Mouse (Mus musculus) midbrain, embryonic 14.5 days (tissue): Measurements from ENCODE around the gene Slc25a38. TPM values are rescaled to one million over a fixed set of nuclear protein-coding genes. Genes with fewer than 3 reads are reported as not detected.
"Not testable (repeated sequence)": the region's sequence is repeated elsewhere in the genome, so short reads cannot be mapped to it uniquely, and the experiment has no call there.

Experiments
- ATAC-seq: fragments of 200-750 bp; cut with Nextera tagmentation; 2 replicates; pipeline ENCODE4 v1.8.0; 2017; ENCODE audit warnings: moderate number of reproducible peaks, moderate library complexity; ENCODE audit not compliant: low FRiP score, low TSS enrichment
- DNase-seq: peaks from one replicate; pipeline ENCODE4 v3.0.0-alpha.2; 2015
- H3K27ac ChIP-seq: fragments of 300-500 bp; sonication (generic); replicated peaks from 2 replicates; pipeline ENCODE4 v1.5.1; 2014; ENCODE audit warnings: mild to moderate bottlenecking, low read depth, low read length, moderate library complexity
- H3K27me3 ChIP-seq: fragments of 300-500 bp; sonication (generic); 2 replicates; pipeline ENCODE4 v1.6.1; 2014; ENCODE audit warnings: low read length, control low read depth, mixed read lengths; ENCODE audit not compliant: control insufficient read depth, insufficient read depth
- H3K36me3 ChIP-seq: fragments of 300-500 bp; sonication (generic); 2 replicates; pipeline ENCODE4 v1.6.1; 2014; ENCODE audit warnings: low read length, control low read depth; ENCODE audit not compliant: control insufficient read depth, insufficient read depth
- H3K4me1 ChIP-seq: fragments of 300-500 bp; sonication (generic); 2 replicates; pipeline ENCODE4 v1.6.1; 2014; ENCODE audit warnings: mild to moderate bottlenecking, antibody characterized with exemption, low read length, control low read depth; ENCODE audit not compliant: control insufficient read depth, insufficient read depth
- H3K4me2 ChIP-seq: fragments of 300-500 bp; sonication (generic); 2 replicates; pipeline ENCODE4 v1.6.1; 2014; ENCODE audit warnings: mild to moderate bottlenecking, low read length, moderate library complexity
- H3K4me3 ChIP-seq: fragments of 300-500 bp; sonication (generic); replicated peaks from 2 replicates; pipeline ENCODE4 v1.5.1; 2014; ENCODE audit warnings: low read depth, low read length
- H3K9ac ChIP-seq: fragments of 300-500 bp; sonication (generic); replicated peaks from 2 replicates; pipeline ENCODE4 v1.6.1; 2014; ENCODE audit warnings: mild to moderate bottlenecking, low read length, moderate library complexity
- H3K9me3 ChIP-seq: fragments of 300-500 bp; sonication (generic); 2 replicates; pipeline ENCODE4 v1.6.1; 2016; ENCODE audit warnings: low read length, control low read depth, mixed read lengths; ENCODE audit not compliant: control insufficient read depth
- WGBS: fragments of 180-500 bp; shearing (Covaris S2); extraction: QIAGEN DNeasy Blood & Tissue Kit; methylation state at CpG from one replicate; pipeline ENCODE4 v1.1.7; 2014; 5-methylcytosine and 5-hydroxymethylcytosine counted together
- polyA plus RNA-seq: library from polyadenylated mRNA; unstranded; fragments of >200 nt; fragmentation: Nextera tagmentation; extraction: Ambion mirVana; gene quantifications from 2 replicates; pipeline ENCODE4 v1.2.1, GENCODE M21; 2014

The Slc25a38 gene
- polyA plus RNA-seq, 1 experiment from 2014 or later = 36.8 TPM

DNA sequence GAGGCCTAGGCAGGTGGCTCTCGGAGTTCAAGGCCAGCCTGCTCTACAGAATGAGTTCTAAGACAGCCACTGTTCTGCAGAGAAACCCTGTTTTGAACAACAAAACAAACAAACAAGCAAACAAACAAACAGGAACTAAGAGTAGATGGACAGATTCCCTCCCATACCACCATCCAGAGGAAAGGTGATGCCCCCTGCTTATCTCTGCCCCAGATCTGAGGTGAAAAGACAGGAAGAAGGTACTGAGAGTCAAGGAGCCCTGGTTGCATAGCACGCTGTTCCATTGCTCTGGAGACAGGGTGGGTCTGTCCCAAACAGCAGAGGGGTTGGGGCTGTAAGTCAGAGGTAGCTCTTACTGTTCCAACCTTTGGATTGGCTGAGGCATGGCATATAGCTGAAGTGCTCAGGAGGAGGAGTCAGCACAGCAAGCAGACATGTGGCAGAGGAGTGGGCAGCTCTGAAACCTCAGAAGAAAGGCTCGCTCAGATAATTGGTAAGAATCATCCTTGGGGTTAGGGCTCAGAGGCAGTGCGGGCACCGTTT is 18.4 kb upstream of the Slc25a38 start, which contains the start of gene Ccr8:
Ccr8 (plus strand) TSS at position 419 of the 543 bp plus-strand sequence.
- no peak within 1 kb of the TSS for H3K27ac ChIP-seq
- no peaks in the 10 kb centered on the region for H3K4me1 ChIP-seq
- no peaks in the 10 kb centered on the region for H3K27me3 ChIP-seq
- H3K4me3 ChIP-seq = no peak within 1 kb of the TSS
- H3K36me3 ChIP-seq = no peaks in the 10 kb centered on the region
- no peak within 1 kb of the TSS for H3K4me2 ChIP-seq
- no peaks in the 10 kb centered on the region for H3K9me3 ChIP-seq
- 81% methylated on average over 5 of the region's 5 CpGs for WGBS
- no peak within 1 kb of the TSS for H3K9ac ChIP-seq
- DNase-seq (no peak), ATAC-seq (no peak)

DNA sequence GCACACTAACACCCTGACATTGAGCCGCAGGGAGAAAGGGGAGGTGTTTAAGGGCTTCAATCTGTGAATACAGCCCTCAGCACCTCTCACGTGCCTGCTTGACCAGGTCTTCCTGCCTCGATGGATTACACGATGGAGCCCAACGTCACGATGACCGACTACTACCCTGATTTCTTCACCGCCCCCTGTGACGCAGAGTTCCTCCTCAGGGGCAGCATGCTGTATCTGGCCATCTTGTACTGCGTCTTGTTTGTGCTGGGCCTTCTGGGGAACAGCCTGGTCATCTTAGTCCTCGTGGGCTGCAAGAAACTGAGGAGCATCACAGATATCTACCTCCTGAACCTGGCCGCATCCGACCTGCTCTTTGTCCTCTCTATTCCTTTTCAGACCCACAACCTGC is 16.5 kb upstream of the Slc25a38 start:
- no peaks in the 10 kb centered on the region for H3K36me3 ChIP-seq
- H3K4me1 ChIP-seq = no peaks in the 10 kb centered on the region
- H3K4me3 ChIP-seq = no peak overlapping the region
- 89% methylated on average over 13 of the region's 13 CpGs for WGBS
- H3K4me2 ChIP-seq = no peak overlapping the region
- no peak overlapping the region for H3K9ac ChIP-seq
- no peak for DNase-seq
- ATAC-seq = no peak
- H3K9me3 ChIP-seq = no peaks in the 10 kb centered on the region
- H3K27me3 ChIP-seq = no peaks in the 10 kb centered on the region
- H3K27ac ChIP-seq = no peak overlapping the region

DNA sequence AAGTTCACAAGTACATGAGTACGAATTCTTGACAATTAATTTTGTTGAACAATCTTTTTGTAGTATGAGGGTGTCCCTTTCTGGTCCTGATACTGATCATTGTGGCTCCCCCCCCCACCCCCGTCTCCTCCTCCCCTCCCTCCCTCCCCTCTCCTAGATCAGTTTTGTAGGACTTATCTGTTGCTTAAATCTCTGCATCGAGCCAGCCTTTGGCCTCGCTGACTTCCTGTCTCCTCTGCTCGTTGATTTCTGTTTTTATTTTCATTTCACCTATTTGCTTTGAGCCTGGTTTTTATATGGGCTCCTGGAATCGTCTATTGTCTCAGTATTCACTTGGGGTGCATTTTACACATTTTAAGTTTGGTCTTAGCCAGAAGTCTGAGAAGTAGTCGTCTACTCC is 14.3 kb upstream of the Slc25a38 start:
- no peak overlapping the region for H3K4me3 ChIP-seq
- ATAC-seq (no peak), DNase-seq (no peak)
- H3K9ac ChIP-seq = no peak overlapping the region
- no peaks in the 10 kb centered on the region for H3K4me1 ChIP-seq
- H3K27ac ChIP-seq = no peak overlapping the region
- H3K27me3 ChIP-seq = no peaks in the 10 kb centered on the region
- 82% methylated on average over 7 of the region's 7 CpGs for WGBS
- H3K9me3 ChIP-seq = no peaks in the 10 kb centered on the region
- H3K36me3 ChIP-seq = no peaks in the 10 kb centered on the region
- H3K4me2 ChIP-seq = no peak overlapping the region

DNA sequence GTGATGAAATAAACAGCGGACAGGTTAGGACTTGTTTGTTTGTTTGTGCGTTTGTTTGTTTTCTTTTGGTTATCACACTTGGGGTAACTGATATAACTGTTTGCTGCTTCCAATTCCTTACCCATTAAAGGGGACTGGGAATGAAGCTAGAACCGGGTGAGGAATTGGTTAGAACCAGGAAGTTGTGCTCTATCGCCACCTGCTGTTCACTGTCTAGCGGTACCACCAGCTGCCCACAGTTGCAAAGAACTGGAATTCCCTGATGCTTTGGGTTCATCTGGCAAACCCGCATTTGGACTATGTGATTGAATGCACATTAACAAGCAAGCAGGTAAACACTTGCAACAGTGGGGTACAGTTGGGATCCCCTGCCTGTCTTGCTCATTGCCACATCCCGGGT is 11.5 kb upstream of the Slc25a38 start:
- H3K36me3 ChIP-seq = no peaks in the 10 kb centered on the region
- no peak overlapping the region for H3K4me3 ChIP-seq
- 21% methylated on average over 7 of the region's 7 CpGs for WGBS
- no peak overlapping the region for H3K4me2 ChIP-seq
- H3K9ac ChIP-seq = no peak overlapping the region
- ATAC-seq (no peak), DNase-seq (peak; percentile 87)
- H3K27ac ChIP-seq = no peak overlapping the region
- H3K4me1 ChIP-seq = no peaks in the 10 kb centered on the region
- H3K27me3 ChIP-seq = no peaks in the 10 kb centered on the region
- no peaks in the 10 kb centered on the region; the same call in 1 of the 2 replicates for H3K9me3 ChIP-seq

DNA sequence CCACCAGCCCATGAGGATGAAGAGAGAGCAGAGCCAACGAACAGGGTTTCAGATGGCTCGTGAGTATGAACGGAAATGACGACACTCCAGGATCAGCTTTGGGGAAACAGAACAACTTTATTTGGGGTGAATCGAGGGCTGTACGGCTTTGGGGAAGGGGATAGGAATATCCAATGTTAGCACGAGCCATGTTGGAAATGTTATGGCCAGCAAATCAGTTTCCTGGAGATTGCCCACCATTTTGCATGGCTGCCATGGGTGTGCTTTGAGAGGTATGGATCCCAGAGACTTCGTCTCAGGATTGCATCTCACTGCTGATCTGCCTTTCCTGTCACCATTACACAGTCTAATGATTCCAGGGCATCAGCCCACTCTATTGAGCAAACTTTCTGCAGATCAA is 10.9 kb upstream of the Slc25a38 start:
- Histone ChIP-seq H3K9me3 (no peaks in the 10 kb centered on the region; the same call in 1 of the 2 replicates), H3K36me3 (no peaks in the 10 kb centered on the region), H3K27ac (no peak overlapping the region), H3K27me3 (no peaks in the 10 kb centered on the region), H3K4me2 (no peak overlapping the region), H3K4me1 (no peaks in the 10 kb centered on the region), H3K4me3 (no peak overlapping the region), H3K9ac (no peak overlapping the region)
- no peak for ATAC-seq
- DNase-seq = no peak
- WGBS = 84% methylated on average over 8 of the region's 8 CpGs

DNA sequence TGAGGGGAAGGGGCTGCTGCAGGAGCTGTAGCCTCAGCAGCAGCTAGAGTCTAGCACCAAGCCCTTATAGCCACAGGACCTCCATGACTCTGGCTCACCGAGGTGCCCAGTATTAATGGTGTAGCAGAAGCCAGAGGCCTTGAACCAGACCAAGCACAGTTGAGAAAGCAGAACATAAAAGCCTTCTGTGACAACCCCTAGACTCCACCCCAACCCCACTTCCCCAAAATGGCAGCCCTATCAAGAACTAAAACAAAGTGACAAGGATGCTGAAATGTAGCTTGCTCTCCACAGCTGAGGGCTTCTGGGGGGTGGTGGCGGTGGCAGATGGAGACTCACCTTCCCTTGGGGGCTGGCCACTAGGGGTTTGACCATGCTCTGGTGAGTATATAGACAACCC is 9.0 kb upstream of the Slc25a38 start:
- no peak overlapping the region for H3K9ac ChIP-seq
- H3K36me3 ChIP-seq = no peaks in the 10 kb centered on the region
- H3K27ac ChIP-seq = no peak overlapping the region
- H3K9me3 ChIP-seq = no peaks in the 10 kb centered on the region; the same call in 1 of the 2 replicates
- DNase-seq = no peak
- H3K4me2 ChIP-seq = no peak overlapping the region
- 89% methylated on average over 2 of the region's 2 CpGs for WGBS
- H3K4me1 ChIP-seq = no peaks in the 10 kb centered on the region
- no peak for ATAC-seq
- H3K4me3 ChIP-seq = no peak overlapping the region
- H3K27me3 ChIP-seq = no peaks in the 10 kb centered on the region

DNA sequence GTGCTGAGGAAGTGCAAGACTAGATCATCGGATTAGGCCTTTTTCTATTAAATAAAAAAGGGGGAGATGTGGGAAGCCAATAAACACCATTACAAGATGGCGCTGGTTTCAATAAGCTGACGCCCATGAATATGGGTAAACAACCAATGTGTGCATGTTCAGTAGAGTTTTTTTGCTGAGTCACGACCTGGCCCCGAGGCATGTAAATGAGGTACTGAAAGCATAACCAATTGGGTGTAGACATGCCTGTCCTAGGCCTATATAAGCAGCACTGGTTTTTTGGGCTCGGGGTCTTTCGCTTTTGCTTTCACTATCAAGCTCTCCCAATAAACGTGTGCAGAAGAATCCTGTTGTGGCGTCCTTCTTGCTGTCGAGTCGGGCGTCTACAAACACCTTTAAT is 1.2 kb upstream of the Slc25a38 start:
- 95% methylated on average over 12 of the region's 12 CpGs for WGBS
- H3K9ac ChIP-seq, ATAC-seq, H3K27me3 ChIP-seq, H3K9me3 ChIP-seq, H3K27ac ChIP-seq, DNase-seq, H3K36me3 ChIP-seq, H3K4me3 ChIP-seq, H3K4me1 ChIP-seq, H3K4me2 ChIP-seq: not testable (repeated sequence)

DNA sequence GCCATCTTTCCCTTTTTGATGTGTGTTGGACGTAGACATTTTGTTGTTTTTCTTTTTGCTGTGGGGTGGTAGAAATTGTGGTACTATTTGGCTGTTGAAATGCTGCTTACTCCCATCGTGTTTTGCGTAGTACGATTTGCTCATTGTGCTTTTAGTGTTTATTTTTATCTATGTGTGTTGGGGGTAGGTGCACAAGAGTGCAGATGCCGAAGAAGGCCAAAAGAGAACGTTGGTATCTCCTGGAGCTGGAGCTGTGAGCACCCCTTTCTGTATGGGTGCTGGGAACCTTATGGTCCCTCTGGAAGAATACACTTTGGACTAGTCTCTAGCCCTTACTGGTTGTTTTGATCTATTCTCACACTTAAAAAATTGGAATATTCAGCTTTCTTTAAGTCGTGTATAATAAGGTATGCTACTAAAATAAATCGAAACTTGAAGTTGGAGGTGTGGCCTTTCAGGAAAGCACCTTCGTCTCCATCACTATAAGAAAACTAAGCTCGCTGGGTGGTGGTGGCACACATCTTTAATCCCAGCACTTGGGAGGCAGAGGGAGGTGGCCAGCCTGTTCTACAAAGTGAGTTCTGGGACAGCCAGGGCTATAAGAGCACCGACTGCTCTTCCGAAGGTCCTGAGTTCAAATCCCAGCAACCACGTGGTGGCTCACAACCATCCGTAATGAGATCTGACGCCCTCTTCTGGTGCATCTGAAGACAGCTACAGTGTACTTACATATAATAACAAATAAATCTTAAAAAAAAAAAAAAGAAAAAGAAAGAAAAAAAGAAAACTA is 1.2 kb downstream of the Slc25a38 start:
- H3K9ac ChIP-seq = 0 out of 2 replicates have a peak overlapping the region, but pooled peaks have one; percentile 31
- H3K27ac ChIP-seq = peak overlapping the region; percentile 94
- H3K9me3 ChIP-seq = no peaks in the 10 kb centered on the region
- H3K36me3 ChIP-seq = 0 out of 2 replicates have a peak, but pooled peaks cover under 1% of the 10 kb centered on the region
- H3K27me3 ChIP-seq = no peaks in the 10 kb centered on the region
- peaks cover 7% of the 10 kb centered on the region for H3K4me1 ChIP-seq
- H3K4me3 ChIP-seq = peak overlapping the region; percentile 85
- H3K4me2 ChIP-seq = peak overlapping the region; percentile 68
- ATAC-seq (no peak), DNase-seq (no peak)
- WGBS = 83% methylated on average over 15 of the region's 15 CpGs

DNA sequence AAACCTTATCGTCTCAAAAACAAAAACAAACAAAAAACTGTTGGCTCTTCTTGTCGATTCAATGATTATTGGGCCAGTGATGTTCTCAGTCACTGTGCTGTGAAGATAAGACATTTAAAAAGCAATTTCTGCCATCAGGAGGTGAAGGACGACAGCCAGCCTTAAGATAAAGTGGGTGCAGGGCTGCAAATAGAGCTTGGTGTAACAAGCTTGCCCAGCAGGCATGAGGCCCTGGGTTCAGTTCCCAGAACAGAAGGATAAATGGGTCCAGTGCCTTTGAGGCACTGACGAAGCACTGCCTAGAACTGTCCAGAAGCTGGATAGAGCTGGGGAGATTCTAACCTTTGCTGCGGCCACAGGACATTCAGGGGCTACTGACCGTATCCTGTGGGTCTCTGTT is 2.3 kb downstream of the Slc25a38 start:
- H3K9ac ChIP-seq = no peak overlapping the region
- H3K4me3 ChIP-seq = no peak overlapping the region
- ATAC-seq (no peak), DNase-seq (no peak)
- no peaks in the 10 kb centered on the region for H3K27me3 ChIP-seq
- H3K4me1 ChIP-seq = peaks cover 7% of the 10 kb centered on the region
- H3K36me3 ChIP-seq = peaks cover 12% of the 10 kb centered on the region
- no peaks in the 10 kb centered on the region for H3K9me3 ChIP-seq
- WGBS = 94% methylated on average over 6 of the region's 6 CpGs
- H3K27ac ChIP-seq = no peak overlapping the region
- H3K4me2 ChIP-seq = no peak overlapping the region
